ENCODE assay signal across 8 mouse cellular contexts in the genomic region with DNA sequence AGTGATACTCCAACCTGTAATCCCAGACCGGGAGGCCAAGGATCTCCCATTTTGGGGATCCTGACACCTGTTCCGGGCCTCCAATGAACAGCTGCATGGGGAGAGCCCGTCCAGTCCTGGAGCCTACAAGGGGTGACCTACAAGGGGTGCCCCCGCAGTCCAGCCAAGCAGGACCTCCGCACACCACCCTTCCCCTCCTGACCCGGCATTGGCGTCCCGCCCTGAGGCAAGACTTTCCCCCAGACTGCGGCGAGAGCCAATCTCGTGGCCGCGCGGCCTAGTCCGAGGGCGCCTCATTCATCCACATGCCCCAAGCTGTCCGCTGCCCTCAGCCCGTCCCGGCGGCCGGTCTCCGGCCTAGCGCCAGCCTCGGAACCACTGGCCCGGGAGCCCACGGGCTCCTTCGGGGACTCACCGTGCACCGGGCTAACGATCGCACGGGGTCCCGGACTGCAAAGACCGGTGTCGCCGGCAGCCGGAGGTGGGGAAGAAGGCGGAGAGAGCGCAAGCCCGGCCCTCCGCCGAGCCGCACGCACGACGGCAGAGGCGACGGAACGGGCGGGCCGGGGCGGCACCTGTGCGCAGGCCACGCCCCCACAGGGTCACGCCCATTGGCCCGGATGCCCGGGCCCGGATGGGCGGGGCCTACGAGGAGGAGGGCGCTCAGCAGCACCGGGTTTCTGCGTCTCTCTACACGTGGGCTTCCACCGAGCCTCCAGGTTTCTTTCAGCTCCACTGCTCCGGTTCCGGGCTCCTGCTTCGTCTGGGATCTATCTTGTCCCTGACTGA. TPM values are rescaled to one million over a fixed set of nuclear protein-coding genes. Genes with fewer than 3 reads are reported as not detected.
DNase-seq lines count a peak whose midpoint lies in the region; ATAC-seq lines count a peak whose summit lies in the region.

No protein-coding gene starts in this region.

- under 1% methylated on average over 68 of the region's 68 CpGs for WGBS in heart, embryonic 13.5 days
- under 1% methylated on average over 66 of the region's 68 CpGs for WGBS in liver, embryonic 12.5 days (ENCODE audit: insufficient replicate concordance)
- under 1% methylated on average over 68 of the region's 68 CpGs for WGBS in stomach, embryonic 15.5 days

- no peak overlapping the region for H3K27ac ChIP-seq in brown adipose tissue, adult 24 weeks (replicated peaks; ENCODE audit: low read depth, low read length)
- H3K27ac ChIP-seq in heart, embryonic 13.5 days (replicated peaks) = peak overlapping the region; percentile 45
- peak overlapping the region; percentile 84 for H3K27ac ChIP-seq in liver, embryonic 12.5 days
- H3K27ac ChIP-seq in stomach, embryonic 15.5 days = peak overlapping the region; percentile 57

- H3K9me3 ChIP-seq in heart, embryonic 13.5 days = no peaks in the 10 kb centered on the region
- no peaks in the 10 kb centered on the region for H3K9me3 ChIP-seq in liver, embryonic 12.5 days (replicated peaks)
- no peaks in the 10 kb centered on the region for H3K9me3 ChIP-seq in stomach, embryonic 15.5 days

- DNase-seq in CD4-positive, CD25-positive, alpha-beta regulatory T cell, adult 2 months (ENCODE audit: low read depth, low spot score) = peak; percentile 98
- DNase-seq in fat pad, adult 2 months (ENCODE audit: extremely low read depth, low read depth, low spot score) = peak; percentile 11
- DNase-seq in kidney, postnatal 10 days = peak; percentile 95
- peak; percentile 83 to 93 for DNase-seq in natural killer cell, adult 2 months (ENCODE audit: low spot score in 2 of 2)

- H3K4me1 ChIP-seq in brown adipose tissue, adult 24 weeks (ENCODE audit: control insufficient read depth, insufficient read depth, insufficient read length, low read length) = peaks cover 4% of the 10 kb centered on the region; the same call in 1 of the 2 replicates
- peaks cover 12% of the 10 kb centered on the region for H3K4me1 ChIP-seq in heart, embryonic 13.5 days
- H3K4me1 ChIP-seq in liver, embryonic 12.5 days = peaks cover 45% of the 10 kb centered on the region
- H3K4me1 ChIP-seq in stomach, embryonic 15.5 days = peaks cover 9% of the 10 kb centered on the region

- H3K9ac ChIP-seq in heart, embryonic 13.5 days = peak overlapping the region; percentile 87
- H3K9ac ChIP-seq in liver, embryonic 12.5 days = peak overlapping the region; percentile 89
- H3K9ac ChIP-seq in stomach, embryonic 15.5 days = peak overlapping the region; percentile 62

- peak; percentile 99 for ATAC-seq in heart, embryonic 13.5 days (ENCODE audit: extremely low read depth, insufficient number of reproducible peaks, low FRiP score, low TSS enrichment)
- peak; percentile 97 for ATAC-seq in liver, embryonic 12.5 days
- ATAC-seq in stomach, embryonic 15.5 days (ENCODE audit: insufficient read depth, low FRiP score, low read depth) = peak; percentile 99

- peak overlapping the region; percentile 94 for H3K4me3 ChIP-seq in brown adipose tissue, adult 24 weeks (ENCODE audit: insufficient read depth, low read depth, low read length)
- peak overlapping the region; percentile 74 for H3K4me3 ChIP-seq in heart, embryonic 13.5 days
- H3K4me3 ChIP-seq in liver, embryonic 12.5 days = peak overlapping the region; percentile 91
- H3K4me3 ChIP-seq in stomach, embryonic 15.5 days (replicated peaks) = peak overlapping the region; percentile 91

- peaks cover 29% of the 10 kb centered on the region for H3K36me3 ChIP-seq in heart, embryonic 13.5 days
- H3K36me3 ChIP-seq in liver, embryonic 12.5 days = peaks cover 29% of the 10 kb centered on the region
- H3K36me3 ChIP-seq in stomach, embryonic 15.5 days = no peaks in the 10 kb centered on the region

- H3K27me3 ChIP-seq in heart, embryonic 13.5 days (replicated peaks) = no peaks in the 10 kb centered on the region
- no peaks in the 10 kb centered on the region; the same call in 1 of the 2 replicates for H3K27me3 ChIP-seq in liver, embryonic 12.5 days (replicated peaks)
- H3K27me3 ChIP-seq in stomach, embryonic 15.5 days (replicated peaks) = no peaks in the 10 kb centered on the region

- H3K4me2 ChIP-seq in heart, embryonic 13.5 days = peak overlapping the region; percentile 97
- peak overlapping the region; percentile 97 for H3K4me2 ChIP-seq in liver, embryonic 12.5 days
- H3K4me2 ChIP-seq in stomach, embryonic 15.5 days = peak overlapping the region; percentile 92

RNA-seq across cellular contexts. Expression of gene Ola1, which starts 4.7 kb away (rescaled TPM):
- polyA plus RNA-seq in brown adipose tissue, adult 24 weeks (2012; ENCODE audit: insufficient read depth, insufficient read length, missing spikeins) = 68.3 and 79.2 TPM in 2 replicates
- 64.1 and 69.6 TPM in 2 replicates for polyA plus RNA-seq in heart, embryonic 13.5 days (2015; fragmentation: Nextera tagmentation; extraction: Ambion mirVana)
- polyA plus RNA-seq in liver, embryonic 12.5 days (2016; fragmentation: Nextera tagmentation; extraction: Ambion mirVana) = 72.7 and 77.3 TPM in 2 replicates
- 77.3 and 81.4 TPM in 2 replicates for polyA plus RNA-seq in stomach, embryonic 15.5 days (2015; fragmentation: Nextera tagmentation; extraction: Ambion mirVana)

RNA-seq across cellular contexts. Expression of gene Sp9, which starts 57.7 kb away (rescaled TPM):
- not detected in 2 replicates for polyA plus RNA-seq in brown adipose tissue, adult 24 weeks (2012; ENCODE audit: insufficient read depth, insufficient read length, missing spikeins)
- 0.04 TPM in 1 of 2 replicates, not detected in the other for polyA plus RNA-seq in heart, embryonic 13.5 days (2015; fragmentation: Nextera tagmentation; extraction: Ambion mirVana)
- polyA plus RNA-seq in liver, embryonic 12.5 days (2016; fragmentation: Nextera tagmentation; extraction: Ambion mirVana) = not detected in 2 replicates
- polyA plus RNA-seq in stomach, embryonic 15.5 days (2015; fragmentation: Nextera tagmentation; extraction: Ambion mirVana) = 0.03 TPM in 1 of 2 replicates, not detected in the other

Comparison
In these comparisons a context has a peak if more than half of its experiments do, and no peak if none do; other contexts are left out.
1. DNase-seq: peak in every context shown above with its lines; median percentile 98 in CD4-positive, CD25-positive, alpha-beta regulatory T cell, adult 2 months; 95 in kidney, postnatal 10 days; 88 in natural killer cell, adult 2 months; 11 in fat pad, adult 2 months.